Mouse (Mus musculus) hindbrain, embryonic 14.5 days (tissue): Measurements from ENCODE around the gene Myl6b. TPM values are rescaled to one million over a fixed set of nuclear protein-coding genes. Genes with fewer than 3 reads are reported as not detected.

ENCODE experiments used
- ATAC-seq: fragments of 200-750 bp; cut with Nextera tagmentation; 2 replicates; pipeline ENCODE4 v1.8.0; 2017; ENCODE audit warnings: moderate number of reproducible peaks, mild to moderate bottlenecking, moderate TSS enrichment, moderate library complexity; ENCODE audit not compliant: low FRiP score
- DNase-seq: peaks from one replicate; pipeline ENCODE4 v3.0.0-alpha.2; 2015; ENCODE audit warnings: low spot score
- H3K27ac ChIP-seq: fragments of 300-500 bp; sonication (generic); 2 replicates; pipeline ENCODE4 v1.5.1; 2014; ENCODE audit warnings: mild to moderate bottlenecking, moderate library complexity
- H3K27me3 ChIP-seq: fragments of 300-500 bp; sonication (generic); 2 replicates; pipeline ENCODE4 v1.6.1; 2014; ENCODE audit warnings: mild to moderate bottlenecking, low read length, mixed read lengths; ENCODE audit not compliant: control insufficient read depth, insufficient read depth
- H3K36me3 ChIP-seq: fragments of 300-500 bp; sonication (generic); replicated peaks from 2 replicates; pipeline ENCODE4 v1.6.1; 2014; ENCODE audit not compliant: control insufficient read depth, insufficient read depth
- H3K4me1 ChIP-seq: fragments of 300-500 bp; sonication (generic); replicated peaks from 2 replicates; pipeline ENCODE4 v1.6.1; 2014; ENCODE audit warnings: antibody characterized with exemption, low read length, mixed read lengths; ENCODE audit not compliant: control insufficient read depth, insufficient read depth
- H3K4me2 ChIP-seq: fragments of 300-500 bp; sonication (generic); replicated peaks from 2 replicates; pipeline ENCODE4 v1.6.1; 2014; ENCODE audit warnings: mild to moderate bottlenecking, moderate library complexity
- H3K4me3 ChIP-seq: fragments of 300-500 bp; sonication (generic); replicated peaks from 2 replicates; pipeline ENCODE4 v1.5.1; 2014; ENCODE audit warnings: mild to moderate bottlenecking, low read length
- H3K9ac ChIP-seq: fragments of 300-500 bp; sonication (generic); 2 replicates; pipeline ENCODE4 v1.6.1; 2014
- H3K9me3 ChIP-seq: fragments of 300-500 bp; sonication (generic); 2 replicates; pipeline ENCODE4 v1.6.1; 2016; ENCODE audit warnings: low read length; ENCODE audit not compliant: control insufficient read depth
- WGBS: fragments of 180-500 bp; shearing (Covaris S2); extraction: QIAGEN DNeasy Blood & Tissue Kit; methylation state at CpG from one replicate; pipeline ENCODE4 v1.1.7; 2014; 5-methylcytosine and 5-hydroxymethylcytosine counted together
- polyA plus RNA-seq: library from polyadenylated mRNA; unstranded; fragments of >200 nt; fragmentation: Nextera tagmentation; extraction: Ambion mirVana; gene quantifications from 2 replicates; pipeline ENCODE4 v1.2.1, GENCODE M21; 2014

Myl6b gene
- polyA plus RNA-seq, 1 experiment from 2014 or later = 6.1 TPM

DNA sequence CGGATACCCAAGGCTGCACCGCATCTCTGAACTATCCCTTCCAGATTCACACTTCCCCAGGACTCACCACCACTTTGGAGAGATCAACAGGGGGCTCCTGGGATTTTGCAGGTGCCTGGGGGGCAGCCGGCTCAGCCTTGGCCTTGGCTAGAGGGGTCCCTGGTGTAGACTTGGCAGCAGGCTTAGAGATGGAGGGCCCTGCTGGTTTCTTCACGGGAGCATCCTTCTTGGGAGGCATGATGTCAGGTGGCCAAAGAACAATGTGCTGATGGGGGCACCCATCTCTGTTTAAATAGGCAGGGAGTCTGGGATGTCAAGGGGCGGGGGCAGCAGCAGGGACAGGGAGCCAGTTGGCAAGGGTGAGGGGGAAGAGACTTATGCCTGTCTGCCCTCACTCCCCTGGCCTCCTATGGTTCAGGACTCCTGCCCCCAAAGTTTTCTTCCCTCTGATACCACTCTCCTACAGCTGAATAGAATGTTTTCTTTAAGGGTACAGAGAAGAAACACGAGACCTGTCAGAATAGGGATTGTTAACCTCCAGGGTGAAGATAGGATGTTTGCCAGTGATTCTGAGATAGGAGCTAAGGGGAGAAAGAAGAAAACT lies 1.2 kb downstream of the Myl6b start:
- Histone ChIP-seq H3K4me2 (peak overlapping the region; percentile 78), H3K4me3 (no peak overlapping the region)

DNA sequence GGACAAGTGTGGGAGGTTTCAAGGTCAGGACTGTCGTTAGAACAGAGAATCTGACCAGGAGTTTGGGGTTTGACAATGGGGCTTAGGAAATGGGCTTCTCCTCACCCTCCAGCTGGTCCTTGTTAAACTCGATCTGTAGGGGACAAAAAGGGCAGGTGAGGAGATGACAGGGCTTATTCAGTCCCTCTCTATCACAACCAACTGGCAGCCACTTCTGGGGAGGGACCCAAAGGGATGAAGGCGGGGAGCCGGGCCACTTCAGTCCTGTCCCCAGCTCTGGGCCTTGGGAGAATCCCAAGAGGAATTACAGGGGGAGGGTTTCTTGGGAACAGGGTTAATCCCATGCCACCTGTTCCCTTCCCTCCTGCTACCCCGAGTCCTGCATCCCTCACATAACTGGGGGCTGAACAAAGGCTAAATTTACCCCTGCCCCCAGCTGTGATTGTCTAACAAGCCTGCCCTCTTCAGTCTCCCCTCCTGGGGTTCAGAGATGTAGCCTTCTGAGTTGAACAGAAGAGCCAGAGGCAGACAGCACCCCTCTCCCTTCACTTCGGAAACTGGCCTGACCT lies 1.9 kb downstream of the Myl6b start:
- 34% methylated on average over 6 of the region's 6 CpGs for WGBS
- no peak for ATAC-seq
- no peak overlapping the region for H3K9ac ChIP-seq
- H3K4me3 ChIP-seq = no peak overlapping the region
- H3K27me3 ChIP-seq = no peaks in the 10 kb centered on the region
- no peak overlapping the region for H3K27ac ChIP-seq
- peaks cover 8% of the 10 kb centered on the region for H3K36me3 ChIP-seq
- DNase-seq = no peak
- H3K9me3 ChIP-seq = no peaks in the 10 kb centered on the region
- peaks cover 28% of the 10 kb centered on the region for H3K4me1 ChIP-seq
- no peak overlapping the region for H3K4me2 ChIP-seq

More for the DNA sequence above, 1.2 kb downstream of the Myl6b start:
- H3K27ac ChIP-seq = no peak overlapping the region
- DNase-seq (no peak), ATAC-seq (no peak)
- no peaks in the 10 kb centered on the region for H3K27me3 ChIP-seq
- 42% methylated on average over 6 of the region's 6 CpGs for WGBS
- H3K9me3 ChIP-seq = no peaks in the 10 kb centered on the region
- H3K36me3 ChIP-seq = 0 out of 2 replicates have a peak, but pooled peaks cover 2% of the 10 kb centered on the region
- peaks cover 23% of the 10 kb centered on the region for H3K4me1 ChIP-seq
- peak overlapping the region; percentile 48; the same call in 1 of the 2 replicates for H3K9ac ChIP-seq

DNA sequence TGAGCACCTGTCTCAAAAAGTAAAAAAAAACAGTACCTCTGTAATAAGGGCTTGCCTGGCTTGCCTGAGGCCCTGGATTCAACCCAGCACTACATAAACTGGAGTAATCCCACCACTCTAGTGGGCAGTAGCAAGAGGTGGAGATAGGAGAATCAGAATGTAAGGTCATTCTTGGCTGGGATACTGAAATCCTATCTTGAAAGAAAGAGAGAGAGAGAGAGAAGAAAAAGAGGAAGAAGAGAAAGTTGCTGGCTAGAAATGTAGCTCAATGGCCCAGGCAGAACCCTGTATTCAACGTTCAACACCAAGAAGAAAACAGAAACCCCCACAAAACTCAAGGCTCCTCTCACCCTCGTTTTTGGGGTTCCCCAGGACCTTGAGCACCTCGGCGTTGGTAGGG lies 2.6 kb downstream of the Myl6b start:
- DNase-seq (no peak), ATAC-seq (no peak)
- WGBS = 80% methylated on average over 4 of the region's 4 CpGs
- H3K4me2 ChIP-seq = no peak overlapping the region
- H3K9ac ChIP-seq = no peak overlapping the region
- no peak overlapping the region for H3K27ac ChIP-seq
- peaks cover 35% of the 10 kb centered on the region for H3K4me1 ChIP-seq
- H3K36me3 ChIP-seq = peaks cover 15% of the 10 kb centered on the region
- H3K9me3 ChIP-seq = no peaks in the 10 kb centered on the region
- H3K27me3 ChIP-seq = no peaks in the 10 kb centered on the region
- H3K4me3 ChIP-seq = no peak overlapping the region

DNA sequence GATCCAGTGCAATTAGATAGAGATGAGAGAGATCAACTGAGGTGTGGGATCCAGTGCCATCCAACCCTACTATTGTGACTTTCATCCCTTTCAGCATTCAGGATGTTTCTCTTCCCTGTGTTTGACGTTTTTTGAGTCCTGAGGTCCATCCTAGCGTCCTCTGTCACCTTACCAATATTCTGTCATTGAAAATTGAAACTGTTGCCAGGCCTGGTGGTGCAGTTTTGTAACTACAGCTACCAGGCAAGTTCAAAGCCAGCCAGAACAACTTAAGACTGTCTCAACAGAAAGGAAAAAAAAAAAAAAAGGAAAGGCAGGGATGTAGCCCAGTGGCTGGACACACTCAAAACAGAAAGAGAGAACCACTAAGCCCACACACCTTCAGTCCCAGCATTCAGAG lies 3.2 kb downstream of the Myl6b start:
- WGBS = 83% methylated on average over 2 of the region's 2 CpGs
- H3K9ac ChIP-seq = peak overlapping the region; percentile 92; the same call in 1 of the 2 replicates
- no peaks in the 10 kb centered on the region for H3K9me3 ChIP-seq
- H3K36me3 ChIP-seq = peaks cover 21% of the 10 kb centered on the region
- H3K27me3 ChIP-seq = no peaks in the 10 kb centered on the region
- no peak for ATAC-seq
- H3K4me3 ChIP-seq = peak overlapping the region; percentile 69; the same call in 1 of the 2 replicates
- peak overlapping the region; percentile 95 for H3K4me2 ChIP-seq
- DNase-seq = no peak
- H3K27ac ChIP-seq = peak overlapping the region; percentile 98; the same call in 1 of the 2 replicates
- H3K4me1 ChIP-seq = peaks cover 39% of the 10 kb centered on the region

GRCm38 (mm10) chr10:128494667-128495245 lies 3.7 kb downstream of the Myl6b start:
- 57% methylated on average over 11 of the region's 11 CpGs for WGBS
- Histone ChIP-seq H3K4me1 (peaks cover 39% of the 10 kb centered on the region), H3K9ac (peak overlapping the region; percentile 92), H3K4me3 (peak overlapping the region; percentile 69), H3K36me3 (peaks cover 27% of the 10 kb centered on the region), H3K9me3 (no peaks in the 10 kb centered on the region), H3K4me2 (peak overlapping the region; percentile 95), H3K27ac (peak overlapping the region; percentile 98), H3K27me3 (no peaks in the 10 kb centered on the region)
- no peak for ATAC-seq
- DNase-seq = no peak

- H3K27me3 ChIP-seq = no peaks in the 10 kb centered on the region
- peaks cover 39% of the 10 kb centered on the region for H3K4me1 ChIP-seq
- peaks cover 34% of the 10 kb centered on the region for H3K36me3 ChIP-seq
- H3K9ac ChIP-seq = peak within 1 kb of the TSS; percentile 92
- WGBS = under 1% methylated on average over 45 of the region's 45 CpGs
- H3K27ac ChIP-seq = peak within 1 kb of the TSS; percentile 98
- DNase-seq = peak; percentile 97
- no peaks in the 10 kb centered on the region for H3K9me3 ChIP-seq
- H3K4me2 ChIP-seq = peak within 1 kb of the TSS; percentile 95
- H3K4me3 ChIP-seq = peak within 1 kb of the TSS; percentile 69
- ATAC-seq = peak; percentile 93
These were observed 4.5 kb downstream of the Myl6b start, which contains the start of gene Myl6 for GRCm38 (mm10) chr10:128493695-128494666. Gene Myl6 (minus strand): TSS chr10:128494145.

- H3K4me3 ChIP-seq = peak overlapping the region; percentile 69
- peaks cover 41% of the 10 kb centered on the region for H3K36me3 ChIP-seq
- H3K9ac ChIP-seq = peak overlapping the region; percentile 92
- DNase-seq = peak; percentile 32
- peak; percentile 28 for ATAC-seq
- H3K4me2 ChIP-seq = peak overlapping the region; percentile 95
- H3K27me3 ChIP-seq = no peaks in the 10 kb centered on the region
- H3K27ac ChIP-seq = peak overlapping the region; percentile 98
- peaks cover 38% of the 10 kb centered on the region for H3K4me1 ChIP-seq
- under 1% methylated on average over 12 of the region's 12 CpGs for WGBS
- no peaks in the 10 kb centered on the region for H3K9me3 ChIP-seq
These were observed 5.2 kb downstream of the Myl6b start for GRCm38 (mm10) chr10:128493319-128493694.

DNA sequence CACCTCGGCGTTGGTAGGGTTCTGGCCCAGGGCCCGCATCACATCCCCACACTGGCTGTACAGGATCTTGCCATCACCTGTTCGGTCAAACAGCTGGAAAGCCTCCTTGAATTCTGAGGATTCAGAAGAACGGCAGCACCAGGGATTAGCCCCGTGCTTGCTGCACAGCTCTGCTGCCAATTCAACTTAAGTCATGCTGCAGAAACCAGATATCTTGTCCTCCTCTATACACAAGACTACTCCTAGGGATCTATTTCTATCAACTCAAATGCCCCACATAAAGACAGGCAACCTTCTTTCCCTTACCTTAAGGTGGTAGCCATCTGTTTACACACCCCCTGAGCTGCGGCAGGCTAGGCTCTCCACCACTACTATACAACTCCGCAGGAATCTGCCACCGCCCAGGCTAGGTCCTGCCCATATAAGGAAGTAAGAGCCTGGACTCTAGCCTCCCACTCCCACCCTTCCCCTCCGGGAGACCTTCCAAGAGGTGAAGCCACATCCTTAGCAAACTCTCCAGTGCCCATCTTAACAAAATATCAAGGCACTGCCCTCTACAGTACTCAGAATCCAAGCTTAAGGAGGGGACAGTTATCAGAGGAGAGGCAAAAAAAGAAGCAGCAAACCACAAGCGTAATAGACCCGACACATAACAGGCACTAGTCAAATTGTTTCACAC lies 5.7 kb downstream of the Myl6b start:
- Histone ChIP-seq H3K27me3 (no peaks in the 10 kb centered on the region), H3K4me3 (peak overlapping the region; percentile 69), H3K9me3 (no peaks in the 10 kb centered on the region), H3K4me1 (peaks cover 33% of the 10 kb centered on the region), H3K36me3 (peaks cover 46% of the 10 kb centered on the region), H3K27ac (peak overlapping the region; percentile 98), H3K9ac (peak overlapping the region; percentile 92), H3K4me2 (peak overlapping the region; percentile 95)
- peak; percentile 42 for DNase-seq
- WGBS = 29% methylated on average over 12 of the region's 12 CpGs
- peak; percentile 19; the same call in 1 of the 2 replicates for ATAC-seq
